Mouse (Mus musculus) MEL (cell line): ENCODE results near the gene C1qtnf3. TPM values are rescaled to one million over a fixed set of nuclear protein-coding genes. Genes with fewer than 3 reads are reported as not detected.

Source experiments
- DNase-seq: peaks from one replicate; pipeline ENCODE4 v3.0.0; 2011; ENCODE audit warnings: low read depth, low spot score
- H3K27ac ChIP-seq: 2 replicates; pipeline ENCODE4 v1.5.1; 2012; ENCODE audit warnings: low read depth, mild to moderate bottlenecking, control low read depth, low read length, moderate library complexity; ENCODE audit not compliant: control insufficient read depth
- H3K27me3 ChIP-seq, 2 experiments: fragments of 150-350 bp in 1 of 2; sonication (generic) in 1 of 2; 2 replicates each; pipeline ENCODE4 v1.6.1; 2012; ENCODE audit warnings: low read length in 2 of 2, mild to moderate bottlenecking in 2 of 2, improper control_type of control experiment in 1 of 2, moderate library complexity in 1 of 2; ENCODE audit not compliant: insufficient read depth in 2 of 2, control insufficient read depth in 1 of 2
- H3K36me3 ChIP-seq, 2 experiments: 2 replicates each; pipeline ENCODE4 v1.6.1; 2012 to 2014; ENCODE audit warnings: low read length in 2 of 2, improper control_type of control experiment in 1 of 2, inconsistent platforms in 1 of 2, mild to moderate bottlenecking in 1 of 2; ENCODE audit not compliant: insufficient read depth in 2 of 2, control insufficient read depth in 1 of 2
- H3K4me1 ChIP-seq, 2 experiments: fragments of 150-350 bp in 1 of 2; sonication (generic) in 1 of 2; 2 replicates each; pipeline ENCODE4 v1.6.1; 2012; ENCODE audit warnings: low read length in 2 of 2, improper control_type of control experiment in 1 of 2, mild to moderate bottlenecking in 1 of 2; ENCODE audit not compliant: insufficient read depth in 2 of 2, control insufficient read depth in 1 of 2
- H3K4me3 ChIP-seq, 2 experiments: fragments of 150-350 bp in 1 of 2; sonication (generic) in 1 of 2; 2 replicates each; pipeline ENCODE4 v1.5.1; 2012; ENCODE audit warnings: low read depth in 2 of 2, low read length in 2 of 2, mild to moderate bottlenecking in 2 of 2, moderate library complexity in 2 of 2, control low read depth in 1 of 2, improper control_type of control experiment in 1 of 2; ENCODE audit not compliant: control insufficient read depth in 1 of 2, insufficient read depth in 1 of 2
- H3K79me2 ChIP-seq: 2 replicates; pipeline ENCODE4 v1.6.1; 2012; ENCODE audit warnings: mild to moderate bottlenecking, low read length, moderate library complexity; ENCODE audit not compliant: control insufficient read depth, poor library complexity, insufficient read depth
- H3K9ac ChIP-seq: 2 replicates; pipeline ENCODE4 v1.6.1; 2012; ENCODE audit warnings: low read depth, mild to moderate bottlenecking, control low read depth, low read length, moderate library complexity; ENCODE audit not compliant: control insufficient read depth, poor library complexity, severe bottlenecking
- H3K9me3 ChIP-seq: fragments of 150-350 bp; sonication (generic); replicated peaks from 2 replicates; pipeline ENCODE4 v1.6.1; 2012; ENCODE audit warnings: mild to moderate bottlenecking, low read length, improper control_type of control experiment, moderate library complexity; ENCODE audit not compliant: insufficient read depth
- CTCF ChIP-seq, 3 experiments: IDR thresholded peaks in 2 of 3; conservative IDR thresholded peaks in 1 of 3; 2 replicates each; pipeline ENCODE4 v1.5.1; 2011 to 2012; ENCODE audit warnings: low read length in 3 of 3, low read depth in 2 of 3, mild to moderate bottlenecking in 2 of 3, improper control_type of control experiment in 1 of 3, inconsistent platforms in 1 of 3, mixed read lengths in 1 of 3, moderate library complexity in 1 of 3; ENCODE audit not compliant: control insufficient read depth in 1 of 3, insufficient read depth in 1 of 3, poor library complexity in 1 of 3, severe bottlenecking in 1 of 3
- E2F4 ChIP-seq: IDR thresholded peaks from 2 replicates; pipeline ENCODE4 v1.6.1; 2011; ENCODE audit warnings: low read depth, low read length, improper control_type of control experiment, borderline replicate concordance
- HCFC1 ChIP-seq: IDR thresholded peaks from 2 replicates; pipeline ENCODE4 v1.6.1; 2012; ENCODE audit warnings: low read depth, mild to moderate bottlenecking, inconsistent platforms, low read length, improper control_type of control experiment, moderate library complexity
- JUND ChIP-seq: IDR thresholded peaks from 2 replicates; pipeline ENCODE4 v1.6.1; 2011; ENCODE audit warnings: low read depth, mild to moderate bottlenecking, improper control_type of control experiment, low read length
- KAT2A ChIP-seq: conservative IDR thresholded peaks from 2 replicates; pipeline ENCODE4 v1.6.1; 2012; ENCODE audit warnings: low read depth, low read length, improper control_type of control experiment, inconsistent platforms
- MAFK ChIP-seq: IDR thresholded peaks from 2 replicates; pipeline ENCODE4 v1.6.1; 2011; ENCODE audit warnings: low read depth, mild to moderate bottlenecking, low read length, improper control_type of control experiment, borderline replicate concordance
- MAZ ChIP-seq: IDR thresholded peaks from 2 replicates; pipeline ENCODE4 v1.6.1; 2012; ENCODE audit warnings: low read depth, mild to moderate bottlenecking, inconsistent platforms, low read length, improper control_type of control experiment
- MXI1 ChIP-seq: IDR thresholded peaks from 2 replicates; pipeline ENCODE4 v1.6.1; 2011; ENCODE audit warnings: mild to moderate bottlenecking, low read depth, low read length, improper control_type of control experiment
- NELFE ChIP-seq: IDR thresholded peaks from 2 replicates; pipeline ENCODE4 v1.6.1; 2011; ENCODE audit warnings: low read depth, low read length, improper control_type of control experiment
- POLR2A ChIP-seq, 2 experiments: IDR thresholded peaks; 2 replicates each; pipeline ENCODE4 v1.6.1; 2011 to 2012; ENCODE audit warnings: low read length in 2 of 2, mild to moderate bottlenecking in 2 of 2, control low read depth in 1 of 2, improper control_type of control experiment in 1 of 2, low read depth in 1 of 2, moderate library complexity in 1 of 2; ENCODE audit not compliant: control insufficient read depth in 1 of 2, insufficient read depth in 1 of 2, poor library complexity in 1 of 2
- SIN3A ChIP-seq: IDR thresholded peaks from 2 replicates; pipeline ENCODE4 v1.6.1; 2012; ENCODE audit warnings: low read length, improper control_type of control experiment, inconsistent platforms
- SMC3 ChIP-seq: IDR thresholded peaks from 2 replicates; pipeline ENCODE4 v1.6.1; 2011; ENCODE audit warnings: low read depth, low read length, improper control_type of control experiment
- TAL1 ChIP-seq: IDR thresholded peaks from 2 replicates; pipeline ENCODE4 v1.6.1; 2012; ENCODE audit warnings: mild to moderate bottlenecking, inconsistent platforms, low read length, moderate library complexity, mixed read lengths
- UBTF ChIP-seq: IDR thresholded peaks from 2 replicates; pipeline ENCODE4 v1.6.1; 2012; ENCODE audit warnings: low read depth, mild to moderate bottlenecking, inconsistent platforms, low read length, improper control_type of control experiment, moderate library complexity, borderline replicate concordance; ENCODE audit not compliant: insufficient read depth
- USF2 ChIP-seq, 2 experiments: IDR thresholded peaks; 2 replicates each; pipeline ENCODE4 v1.6.1; 2011 to 2012; ENCODE audit warnings: improper control_type of control experiment in 2 of 2, low read length in 2 of 2, borderline replicate concordance in 1 of 2, inconsistent platforms in 1 of 2, low read depth in 1 of 2, mild to moderate bottlenecking in 1 of 2; ENCODE audit not compliant: insufficient read depth in 1 of 2
- polyA plus RNA-seq, 2 experiments: library from polyadenylated mRNA; stranded (reverse) in 1 of 2; unstranded in 1 of 2; fragments of >175 nt in 1 of 2; fragments of >200 nt in 1 of 2; gene quantifications; 2 replicates each; pipeline versions ENCODE4 v1.2.1 to v1.2.4; 2012; ENCODE audit warnings: low replicate concordance in 2 of 2, low read depth in 1 of 2; ENCODE audit not compliant: insufficient read length in 2 of 2, insufficient read depth in 1 of 2, missing spikeins in 1 of 2
- total RNA-seq: library from RNA; depleted of rRNA; stranded (reverse); fragments of 300-350 nt; gene quantifications from 2 replicates; pipeline ENCODE4 v1.2.3, GENCODE M21; 2012

The C1qtnf3 gene
- total and polyA plus RNA-seq, 3 experiments, result not detected

DNA sequence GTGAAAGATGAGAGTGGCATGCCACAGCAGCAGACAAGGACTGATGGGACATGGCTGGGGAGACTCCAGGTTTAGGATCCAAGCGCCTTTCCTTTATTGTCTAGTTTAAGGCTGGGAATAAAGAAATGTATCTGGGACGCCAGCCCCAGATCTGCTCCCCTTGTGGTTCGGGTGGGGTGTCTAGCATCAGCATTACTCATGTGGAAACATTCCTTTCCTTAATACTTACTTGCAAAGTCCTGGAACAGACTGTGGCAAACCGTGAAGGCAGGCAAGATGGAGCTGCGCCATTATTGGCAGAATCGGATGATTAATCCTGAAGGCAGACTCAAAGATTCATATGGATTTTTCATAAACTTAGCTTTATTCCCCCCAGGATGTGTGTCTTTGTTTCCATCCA lies 10.2 kb upstream of the C1qtnf3 start:
- no peaks in the 10 kb centered on the region for H3K79me2 ChIP-seq
- no peaks in the 10 kb centered on the region for H3K9me3 ChIP-seq
- H3K4me1 ChIP-seq, result no peaks in the 10 kb centered on the region
- no peak overlapping the region for H3K27ac ChIP-seq
- DNase-seq, result no peak
- H3K4me3 ChIP-seq, result no peak overlapping the region
- H3K27me3 ChIP-seq, result no peaks in the 10 kb centered on the region
- H3K36me3 ChIP-seq, result no peaks in the 10 kb centered on the region
- H3K9ac ChIP-seq, result no peak overlapping the region
- TF ChIP-seq HCFC1 (no peak), TAL1 (no peak)

- TF ChIP-seq UBTF (no peak), MAZ (no peak), E2F4 (no peak), NELFE (no peak)
- no peak overlapping the region for H3K27ac ChIP-seq
These were observed 4.3 kb upstream of the C1qtnf3 start for GRCm38 (mm10) chr15:10947852-10948251.

DNA sequence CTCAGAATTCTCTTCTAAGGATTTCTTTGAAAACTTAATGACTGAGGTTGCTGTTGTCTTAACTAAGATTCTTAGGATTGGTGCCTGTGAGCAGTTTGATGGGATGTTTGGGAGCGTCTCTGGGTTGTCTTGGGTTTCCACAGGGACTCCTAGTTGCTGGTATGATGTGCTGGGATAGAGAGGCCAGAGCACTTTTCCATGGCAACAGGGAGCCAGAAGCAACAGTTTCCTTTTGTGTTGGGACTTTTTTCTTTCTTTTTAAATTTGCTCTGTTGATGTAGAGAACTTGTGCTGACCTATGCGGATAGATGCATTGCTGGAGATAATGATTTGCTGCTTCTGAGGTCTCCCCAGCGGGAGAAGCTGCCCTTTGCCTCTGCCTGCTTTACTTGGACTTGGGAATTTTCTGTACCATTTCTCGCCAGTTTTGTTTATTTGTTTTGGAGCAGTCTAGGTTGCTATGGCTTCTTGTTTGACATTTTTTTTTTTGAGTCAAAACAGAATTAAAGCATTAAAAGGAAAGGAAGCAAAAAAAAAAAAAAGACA lies 701 bp downstream of the C1qtnf3 start:
- no peak overlapping the region for H3K27ac ChIP-seq
- no peaks in the 10 kb centered on the region for H3K79me2 ChIP-seq
- no peak for DNase-seq
- no peak overlapping the region for H3K4me3 ChIP-seq
- no peaks in the 10 kb centered on the region for H3K9me3 ChIP-seq
- H3K9ac ChIP-seq, result no peak overlapping the region
- no peak for TF ChIP-seq MAFK
- TF ChIP-seq CTCF (IDR thresholded peaks at IDR 0.05 in 2 of 3, conservative IDR thresholded peaks at IDR 0.05 in 1 of 3; ENCODE audit: control insufficient read depth in 1 of 3, insufficient read depth in 1 of 3, low read depth in 2 of 3, low read length in 3 of 3, poor library complexity in 1 of 3, severe bottlenecking in 1 of 3), result no peak
- TF ChIP-seq JUND, result no peak
- TF ChIP-seq SIN3A, result no peak
- TF ChIP-seq KAT2A, result no peak
- TF ChIP-seq SMC3, result no peak
- no peak for TF ChIP-seq POLR2A (IDR thresholded peaks at IDR 0.05; ENCODE audit: control insufficient read depth in 1 of 2, insufficient read depth in 1 of 2, low read depth in 1 of 2, low read length in 2 of 2, poor library complexity in 1 of 2)
- TF ChIP-seq USF2 (IDR thresholded peaks at IDR 0.05; ENCODE audit: borderline replicate concordance in 1 of 2, insufficient read depth in 1 of 2, low read depth in 1 of 2, low read length in 2 of 2), result no peak
- TF ChIP-seq MXI1, result no peak
- TF ChIP-seq, all 39 proteins: peak for 0
- Histone ChIP-seq H3K36me3 (no peaks in the 10 kb centered on the region), H3K27me3 (no peaks in the 10 kb centered on the region), H3K4me1 (no peaks in the 10 kb centered on the region)

More at GRCm38 (mm10) chr15:10947852-10948251, 4.3 kb upstream of the C1qtnf3 start:
- no peaks in the 10 kb centered on the region for H3K27me3 ChIP-seq
- no peaks in the 10 kb centered on the region for H3K79me2 ChIP-seq
- H3K4me3 ChIP-seq, result no peak overlapping the region
- H3K9me3 ChIP-seq, result no peaks in the 10 kb centered on the region
- no peak overlapping the region for H3K9ac ChIP-seq
- no peaks in the 10 kb centered on the region for H3K4me1 ChIP-seq
- no peaks in the 10 kb centered on the region for H3K36me3 ChIP-seq
- no peak for DNase-seq
